Mouse (Mus musculus): ENCODE results near the gene Ankrd36.

- TF ChIP-seq CTCF (conservative IDR thresholded peaks at IDR 0.05; ENCODE audit: low read length), result no peak
- no peak for TF ChIP-seq POU5F1 (IDR thresholded peaks at IDR 0.05; ENCODE audit: borderline replicate concordance, low read length)
These were observed 136.5 kb downstream of the Ankrd36 start for GRCm38 (mm10) chr11:5705972-5706371.

Data from E14TG2a.4 (cell line).